Mouse (Mus musculus): ENCODE results near the gene Gm9195. TPM values are rescaled to one million over a fixed set of nuclear protein-coding genes. Genes with fewer than 3 reads are reported as not detected.

Gm9195 gene
- polyA plus RNA-seq, 1 experiment, result not detected

DNA sequence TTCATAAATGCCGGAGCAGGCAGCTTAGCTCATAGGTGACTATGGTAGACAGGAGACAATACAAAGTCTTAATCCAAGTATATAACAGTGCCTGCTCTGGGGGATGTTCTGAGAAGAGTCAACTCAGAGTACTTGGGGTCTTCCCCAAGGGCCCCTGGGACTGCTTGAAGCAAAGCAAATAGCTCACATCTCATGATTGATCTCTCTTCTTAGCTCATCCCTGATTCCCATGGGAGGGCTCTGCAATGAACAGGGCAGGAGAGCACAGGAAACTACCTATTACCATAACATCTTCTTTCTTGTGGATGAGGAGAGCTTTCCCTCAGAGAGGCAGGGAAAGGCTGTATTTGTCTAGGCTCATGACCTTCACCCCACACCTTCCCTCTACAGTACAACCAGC, 32.7 kb downstream of the Gm9195 start:
- Histone ChIP-seq H3K36me3 (ENCODE audit: control insufficient read depth, insufficient read depth) (no peaks in the 10 kb centered on the region), H3ac (ENCODE audit: control insufficient read depth, insufficient read length) (no peak overlapping the region), H3K4me3 (no peak overlapping the region), H3K4me2 (ENCODE audit: low read depth) (no peak overlapping the region), H3K79me2 (ENCODE audit: control insufficient read depth, insufficient read depth) (no peaks in the 10 kb centered on the region), H3K27me3 (ENCODE audit: control insufficient read depth, insufficient read depth, insufficient read length) (peaks cover 9% of the 10 kb centered on the region)
- TF ChIP-seq POLR2A (IDR thresholded peaks at IDR 0.05; ENCODE audit: insufficient read length, low read depth) (no peak), SRF (IDR thresholded peaks at IDR 0.05; ENCODE audit: control insufficient read depth, insufficient read length, low read depth) (no peak), TCF3 (IDR thresholded peaks at IDR 0.05; ENCODE audit: insufficient read length, low read depth) (no peak), MYOG (IDR thresholded peaks at IDR 0.05; ENCODE audit: control insufficient read depth in 1 of 3, insufficient read depth in 1 of 3, insufficient read length in 2 of 3, low read depth in 2 of 3) (no peak), REST (IDR thresholded peaks at IDR 0.05; ENCODE audit: insufficient read depth, insufficient read length) (no peak), MYOD1 (IDR thresholded peaks at IDR 0.05; ENCODE audit: control insufficient read depth in 1 of 3, insufficient read length in 2 of 3, low read depth in 2 of 3) (no peak), USF1 (IDR thresholded peaks at IDR 0.05; ENCODE audit: low read depth) (no peak), POLR2AphosphoS2 (IDR thresholded peaks at IDR 0.05; ENCODE audit: insufficient read length, low read depth) (no peak), TCF12 (IDR thresholded peaks at IDR 0.05; ENCODE audit: insufficient read depth, poor library complexity, severe bottlenecking) (no peak), CEBPB (IDR thresholded peaks at IDR 0.05; ENCODE audit: insufficient read depth, poor library complexity, severe bottlenecking) (no peak), E2F4 (IDR thresholded peaks at IDR 0.05; ENCODE audit: insufficient read depth) (no peak), MAX (IDR thresholded peaks at IDR 0.05; ENCODE audit: low read depth) (no peak)

DNA sequence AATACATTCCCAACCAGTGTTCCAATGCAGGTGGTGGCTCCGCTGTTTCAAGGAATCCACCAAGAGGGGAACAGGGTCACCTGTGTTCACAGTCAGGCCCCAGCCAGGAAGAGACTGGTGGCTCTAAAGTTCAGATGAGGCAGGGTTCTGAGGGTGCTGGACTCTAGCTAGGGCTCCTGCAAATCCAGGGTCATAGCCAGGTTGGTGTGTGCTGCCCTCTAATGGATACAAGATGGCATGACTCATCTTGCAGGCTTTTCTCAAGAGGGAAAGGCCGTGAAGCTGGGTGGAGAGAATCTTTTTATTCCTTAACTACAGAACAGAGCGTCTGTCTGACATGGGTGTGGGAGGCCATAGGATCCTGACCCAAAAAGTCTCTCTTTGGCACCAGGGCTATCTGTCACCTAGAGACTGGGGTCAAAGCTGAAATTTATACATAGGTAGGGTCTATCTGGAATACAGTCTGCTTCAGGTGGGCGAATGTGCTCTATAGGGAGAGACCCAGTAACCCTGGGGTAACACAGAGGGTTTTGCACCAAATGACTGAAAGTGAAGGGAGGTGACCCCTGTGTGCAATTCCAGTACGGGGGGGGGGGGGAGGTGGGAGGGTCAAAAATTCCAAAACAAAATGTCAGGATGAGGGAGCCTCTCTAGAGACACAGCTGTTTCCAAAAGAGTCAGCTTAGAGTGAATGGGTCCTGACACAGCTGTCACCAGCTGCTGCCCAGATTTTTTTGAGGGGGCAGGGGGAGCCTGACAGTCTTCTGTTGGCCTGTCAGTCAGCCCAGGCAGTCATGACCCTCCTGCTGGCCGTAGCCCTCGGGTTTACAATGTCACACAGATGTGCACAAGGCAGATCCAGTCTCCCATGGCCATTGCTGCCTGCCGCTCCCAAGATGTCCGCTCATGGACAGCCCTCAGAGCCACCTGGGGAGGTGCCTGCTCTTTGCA, 44.2 kb downstream of the Gm9195 start:
- Histone ChIP-seq H3K27me3 (ENCODE audit: control insufficient read depth, insufficient read depth, insufficient read length) (peaks cover 21% of the 10 kb centered on the region), H3K4me2 (ENCODE audit: low read depth) (no peak overlapping the region), H3ac (ENCODE audit: control insufficient read depth, insufficient read length) (no peak overlapping the region), H3K4me3 (no peak overlapping the region), H3K36me3 (ENCODE audit: control insufficient read depth, insufficient read depth) (no peaks in the 10 kb centered on the region), H3K79me2 (ENCODE audit: control insufficient read depth, insufficient read depth) (no peaks in the 10 kb centered on the region)
- TF ChIP-seq REST (IDR thresholded peaks at IDR 0.05; ENCODE audit: insufficient read depth, insufficient read length), result no peak
- no peak for TF ChIP-seq POLR2AphosphoS2 (IDR thresholded peaks at IDR 0.05; ENCODE audit: insufficient read length, low read depth)
- TF ChIP-seq MYOD1 (IDR thresholded peaks at IDR 0.05; ENCODE audit: control insufficient read depth in 1 of 3, insufficient read length in 2 of 3, low read depth in 2 of 3), result no peak
- TF ChIP-seq USF1 (IDR thresholded peaks at IDR 0.05; ENCODE audit: low read depth), result no peak
- no peak for TF ChIP-seq CEBPB (IDR thresholded peaks at IDR 0.05; ENCODE audit: insufficient read depth, poor library complexity, severe bottlenecking)
- no peak for TF ChIP-seq TCF12 (IDR thresholded peaks at IDR 0.05; ENCODE audit: insufficient read depth, poor library complexity, severe bottlenecking)
- no peak for TF ChIP-seq POLR2A (IDR thresholded peaks at IDR 0.05; ENCODE audit: insufficient read length, low read depth)
- TF ChIP-seq TCF3 (IDR thresholded peaks at IDR 0.05; ENCODE audit: insufficient read length, low read depth), result no peak
- no peak for TF ChIP-seq SRF (IDR thresholded peaks at IDR 0.05; ENCODE audit: control insufficient read depth, insufficient read length, low read depth)
- TF ChIP-seq E2F4 (IDR thresholded peaks at IDR 0.05; ENCODE audit: insufficient read depth), result no peak
- no peak for TF ChIP-seq MAX (IDR thresholded peaks at IDR 0.05; ENCODE audit: low read depth)
- TF ChIP-seq MYOG (IDR thresholded peaks at IDR 0.05; ENCODE audit: control insufficient read depth in 1 of 3, insufficient read depth in 1 of 3, insufficient read length in 2 of 3, low read depth in 2 of 3), result no peak

DNA sequence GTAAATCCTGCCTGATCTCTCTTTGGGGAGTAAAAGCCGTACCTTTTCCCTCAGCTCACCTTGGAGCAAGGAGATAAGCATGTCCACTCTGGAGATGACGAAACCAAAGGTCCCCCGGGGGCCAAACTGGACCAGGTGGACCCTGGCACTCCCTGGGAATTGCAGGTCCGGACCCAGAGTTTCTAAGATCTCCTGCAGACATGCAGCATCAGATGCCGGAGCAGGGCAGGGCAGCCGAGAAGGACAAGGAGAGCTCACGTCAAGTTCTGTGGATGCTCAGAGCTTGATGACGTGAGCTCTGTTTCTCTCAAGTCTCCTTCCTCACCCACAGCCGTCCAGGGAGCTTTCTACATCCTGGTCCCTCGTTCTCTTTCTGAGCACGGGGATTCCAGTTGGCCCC, 48.7 kb downstream of the Gm9195 start:
- peaks cover 29% of the 10 kb centered on the region for H3K27me3 ChIP-seq (ENCODE audit: control insufficient read depth, insufficient read depth, insufficient read length)
- H3K4me3 ChIP-seq, result no peak overlapping the region
- no peak overlapping the region for H3K4me2 ChIP-seq (ENCODE audit: low read depth)
- no peaks in the 10 kb centered on the region for H3K36me3 ChIP-seq (ENCODE audit: control insufficient read depth, insufficient read depth)
- no peak overlapping the region for H3ac ChIP-seq (ENCODE audit: control insufficient read depth, insufficient read length)
- TF ChIP-seq USF1 (IDR thresholded peaks at IDR 0.05; ENCODE audit: low read depth) (no peak), MYOD1 (IDR thresholded peaks at IDR 0.05; ENCODE audit: control insufficient read depth in 1 of 3, insufficient read length in 2 of 3, low read depth in 2 of 3) (no peak)
- H3K79me2 ChIP-seq (ENCODE audit: control insufficient read depth, insufficient read depth), result no peaks in the 10 kb centered on the region

DNA sequence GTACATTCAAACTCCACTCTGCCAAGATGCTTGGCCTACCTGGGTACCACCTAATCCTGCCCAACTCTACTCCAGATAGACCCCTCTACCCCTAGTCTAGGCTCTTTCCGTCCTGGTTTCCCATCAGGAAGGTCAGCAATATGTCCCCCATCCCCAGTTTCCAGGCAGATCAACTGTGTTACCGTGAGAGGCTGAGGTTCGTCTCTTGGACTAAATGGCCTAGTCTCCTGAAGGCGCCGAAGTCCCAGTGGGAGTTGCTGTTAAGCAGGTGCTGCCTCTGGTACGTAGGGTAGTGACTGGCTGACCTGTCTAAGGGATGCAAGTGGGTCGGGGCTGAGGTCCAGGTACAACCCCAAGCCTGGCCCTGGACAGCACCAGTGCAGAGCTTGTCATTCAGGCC, 50.7 kb downstream of the Gm9195 start:
- Histone ChIP-seq H3K79me2 (ENCODE audit: control insufficient read depth, insufficient read depth) (no peaks in the 10 kb centered on the region), H3K27me3 (ENCODE audit: control insufficient read depth, insufficient read depth, insufficient read length) (peaks cover 29% of the 10 kb centered on the region), H3ac (ENCODE audit: control insufficient read depth, insufficient read length) (no peak overlapping the region), H3K36me3 (ENCODE audit: control insufficient read depth, insufficient read depth) (no peaks in the 10 kb centered on the region), H3K4me2 (ENCODE audit: low read depth) (no peak overlapping the region), H3K4me3 (no peak overlapping the region)
- TF ChIP-seq MYOG (IDR thresholded peaks at IDR 0.05; ENCODE audit: control insufficient read depth in 1 of 3, insufficient read depth in 1 of 3, insufficient read length in 2 of 3, low read depth in 2 of 3) (no peak), POLR2AphosphoS2 (IDR thresholded peaks at IDR 0.05; ENCODE audit: insufficient read length, low read depth) (no peak), MAX (IDR thresholded peaks at IDR 0.05; ENCODE audit: low read depth) (no peak), E2F4 (IDR thresholded peaks at IDR 0.05; ENCODE audit: insufficient read depth) (no peak), CEBPB (IDR thresholded peaks at IDR 0.05; ENCODE audit: insufficient read depth, poor library complexity, severe bottlenecking) (no peak), USF1 (IDR thresholded peaks at IDR 0.05; ENCODE audit: low read depth) (no peak), POLR2A (IDR thresholded peaks at IDR 0.05; ENCODE audit: insufficient read length, low read depth) (no peak), SRF (IDR thresholded peaks at IDR 0.05; ENCODE audit: control insufficient read depth, insufficient read length, low read depth) (no peak), MYOD1 (IDR thresholded peaks at IDR 0.05; ENCODE audit: control insufficient read depth in 1 of 3, insufficient read length in 2 of 3, low read depth in 2 of 3) (no peak), REST (IDR thresholded peaks at IDR 0.05; ENCODE audit: insufficient read depth, insufficient read length) (no peak), TCF3 (IDR thresholded peaks at IDR 0.05; ENCODE audit: insufficient read length, low read depth) (no peak), TCF12 (IDR thresholded peaks at IDR 0.05; ENCODE audit: insufficient read depth, poor library complexity, severe bottlenecking) (no peak)
